In the genomic region with DNA sequence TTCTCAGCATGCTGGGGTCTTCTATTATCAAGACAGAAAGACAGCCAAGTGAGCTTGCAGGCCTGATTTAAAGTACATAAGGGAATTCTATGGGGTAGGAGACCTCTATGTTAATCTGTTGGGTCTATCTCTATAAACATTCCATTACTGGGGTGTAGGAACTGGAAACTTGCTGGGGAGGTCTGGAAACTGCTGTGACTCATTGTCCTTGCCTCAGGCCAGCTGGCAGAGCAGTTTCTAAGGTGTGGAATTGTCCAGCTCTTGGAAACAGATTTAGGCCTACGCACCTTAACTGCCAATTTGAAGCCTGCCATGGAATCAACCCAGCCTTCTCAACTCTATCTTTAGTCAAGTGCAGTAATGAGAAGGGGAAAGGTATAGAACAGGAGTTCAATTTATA, we compare ENCODE assay signal across 27 mouse cellular contexts.
DNase-seq lines count a peak whose midpoint lies in the region; ATAC-seq lines count a peak whose summit lies in the region.
"Had no signal": no experiment of that assay in that cellular context is flagged by ENCODE, and none has a peak within 500 bp of the region (broad histone marks: within the 10 kb centered on the region; RNA-seq: fewer than 3 reads in every experiment).

No protein-coding gene starts in this region.

- no peaks in the 10 kb centered on the region for H3K4me1 ChIP-seq in kidney, embryonic 15.5 days
- H3K4me1 ChIP-seq in midbrain, embryonic 13.5 days (replicated peaks): peaks cover 10% of the 10 kb centered on the region
- H3K4me1 ChIP-seq: intestine, embryonic 15.5 days; neural tube, embryonic 12.5 days had no signal

- peak; percentile 44 for DNase-seq in kidney, adult 11 months
- DNase-seq in 3T3-L1 (ENCODE audit: low read depth, low spot score): peak; percentile 9
- DNase-seq in R1 (ENCODE audit: low read depth, low spot score): peak; percentile 64
- peak; percentile 7 for DNase-seq in kidney, postnatal 14 days
- no peak for DNase-seq in lung, postnatal 10 days
- DNase-seq: adrenal gland, postnatal 10 days; cerebellum, adult 11 months; cerebellum, adult 9-11 months; gastrocnemius, postnatal 36 days; heart, adult 18-20 months; heart, postnatal 36 days; layer of hippocampus, adult 9-11 months; liver; lung, adult 2 months; lung, postnatal 14 days; right cerebral cortex, postnatal 4 days; thymus, postnatal 4 days had no signal

- no peak overlapping the region for H3K27ac ChIP-seq in kidney, embryonic 15.5 days
- no peak overlapping the region for H3K27ac ChIP-seq in midbrain, embryonic 13.5 days
- H3K27ac ChIP-seq: hindbrain, embryonic 12.5 days; hindbrain, postnatal 0 days; intestine, embryonic 15.5 days; liver, embryonic 14.5 days; neural tube, embryonic 12.5 days had no signal

- no peak overlapping the region for H3K4me2 ChIP-seq in kidney, embryonic 15.5 days
- H3K4me2 ChIP-seq in midbrain, embryonic 13.5 days (replicated peaks): no peak overlapping the region
- H3K4me2 ChIP-seq: heart, embryonic 11.5 days; hindbrain, embryonic 12.5 days; intestine, embryonic 15.5 days; neural tube, embryonic 12.5 days had no signal

- no peak for ATAC-seq in kidney, embryonic 15.5 days (replicated peaks; ENCODE audit: low FRiP score)
- no peak for ATAC-seq in midbrain, embryonic 13.5 days
- ATAC-seq: intestine, embryonic 15.5 days had no signal

- H3K27me3 ChIP-seq in kidney, embryonic 15.5 days: no peaks in the 10 kb centered on the region
- H3K27me3 ChIP-seq in midbrain, embryonic 13.5 days: peaks cover 21% of the 10 kb centered on the region
- H3K27me3 ChIP-seq: intestine, embryonic 15.5 days had no signal

- 94% methylated on average over 1 of the region's 1 CpGs for WGBS in kidney, embryonic 15.5 days
- 84% methylated on average over 1 of the region's 1 CpGs for WGBS in midbrain, embryonic 13.5 days

- no peaks in the 10 kb centered on the region for H3K36me3 ChIP-seq in kidney, embryonic 15.5 days
- H3K36me3 ChIP-seq in midbrain, embryonic 13.5 days: no peaks in the 10 kb centered on the region
- H3K36me3 ChIP-seq: hindbrain, embryonic 12.5 days; intestine, embryonic 15.5 days; neural tube, embryonic 12.5 days had no signal

- no peaks in the 10 kb centered on the region for H3K9me3 ChIP-seq in kidney, embryonic 15.5 days (replicated peaks)
- H3K9me3 ChIP-seq in midbrain, embryonic 13.5 days: no peaks in the 10 kb centered on the region
- H3K9me3 ChIP-seq: hindbrain, embryonic 12.5 days; intestine, embryonic 15.5 days; neural tube, embryonic 12.5 days had no signal

- H3K4me3 ChIP-seq in kidney, embryonic 15.5 days (replicated peaks): no peak overlapping the region
- H3K4me3 ChIP-seq in midbrain, embryonic 13.5 days (replicated peaks): no peak overlapping the region
- H3K4me3 ChIP-seq: erythroblast, embryonic 14.5 days; hindbrain, embryonic 12.5 days; intestine, embryonic 15.5 days; myocyte; neural tube, embryonic 12.5 days had no signal

- H3K9ac ChIP-seq in kidney, embryonic 15.5 days: no peak overlapping the region
- H3K9ac ChIP-seq in midbrain, embryonic 13.5 days (replicated peaks): no peak overlapping the region
- H3K9ac ChIP-seq: hindbrain, embryonic 12.5 days; intestine, embryonic 15.5 days; liver, embryonic 14.5 days; neural tube, embryonic 12.5 days had no signal
